Mouse (Mus musculus) adrenal gland, postnatal 10 days (tissue): ENCODE measurements around the gene Wasf3. TPM values are rescaled to one million over a fixed set of nuclear protein-coding genes. Genes with fewer than 3 reads are reported as not detected.
"Not testable (repeated sequence)": the region's sequence is repeated elsewhere in the genome, so short reads cannot be mapped to it uniquely, and the experiment has no call there.

Experiments used
- DNase-seq: peaks from one replicate; pipeline ENCODE4 v3.0.0; 2021; ENCODE audit warnings: mixed read lengths
- total RNA-seq, 2 experiments: library from RNA; stranded (reverse); gene quantifications; 2 replicates each; pipeline ENCODE4 v1.2.3; 2021

The Wasf3 gene
- total RNA-seq, 2 experiments from 2014 or later: 13.8 to 14.0 TPM

DNA sequence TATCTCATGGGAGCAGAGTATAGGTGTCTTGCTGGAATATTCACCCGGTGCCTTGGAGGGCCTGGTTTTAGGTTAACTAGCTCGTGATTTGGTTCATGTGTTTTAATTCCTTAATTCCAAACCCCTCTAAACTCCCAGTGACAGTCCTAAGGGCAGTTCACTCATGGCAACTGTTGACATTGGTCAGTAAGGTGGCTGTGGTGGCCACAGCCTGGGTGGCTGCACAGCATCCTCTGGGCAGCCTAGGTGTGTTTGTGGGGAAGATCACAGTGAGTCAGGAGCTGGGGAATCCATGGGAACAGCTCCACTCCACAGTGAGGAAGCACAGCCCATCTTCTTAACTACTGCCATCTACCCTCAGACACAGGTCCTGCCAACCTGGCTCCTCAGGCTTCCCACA lies 61.8 kb downstream of the Wasf3 start:
- DNase-seq: no peak

GRCm38 (mm10) chr5:146451592-146452254 lies 66.9 kb downstream of the Wasf3 start:
- no peak for DNase-seq

DNA sequence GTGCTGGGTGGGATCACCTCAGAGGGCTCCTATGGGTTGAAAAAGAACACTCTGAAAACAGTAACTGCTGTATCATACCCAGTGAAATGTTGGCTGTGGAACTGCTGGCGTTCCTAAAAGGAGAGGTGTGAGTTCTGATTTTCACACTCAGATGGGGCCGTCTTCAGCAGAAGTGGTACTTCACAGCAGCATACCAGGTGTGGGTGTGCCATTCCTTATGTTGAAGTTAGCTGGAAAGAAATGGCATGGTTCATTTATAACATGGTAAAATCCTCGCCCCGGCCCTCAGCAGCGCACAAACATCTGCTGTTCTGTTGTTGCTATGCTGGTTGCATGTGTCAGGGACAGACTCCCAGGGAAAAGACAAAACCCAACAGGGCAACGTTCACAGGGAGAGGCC lies 68.8 kb downstream of the Wasf3 start:
- DNase-seq: no peak

DNA sequence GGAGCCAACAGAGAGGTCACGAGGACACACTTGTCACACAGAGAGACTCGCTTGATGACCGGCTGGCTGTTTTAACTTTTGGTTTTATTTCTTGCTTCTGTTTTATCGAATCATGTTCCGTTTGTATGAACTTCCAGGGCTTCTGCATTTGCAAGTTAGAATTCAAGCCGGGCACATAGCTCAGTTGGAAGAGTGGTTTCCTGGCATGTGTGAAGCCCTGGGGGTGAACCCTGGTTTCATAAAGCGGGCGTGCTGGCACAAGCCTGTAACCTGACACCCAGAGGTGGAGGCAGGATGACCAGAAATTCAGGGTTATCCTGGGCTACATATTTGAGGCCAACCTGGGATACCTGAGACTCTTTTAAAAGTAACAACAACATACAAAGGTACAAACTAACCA lies 76.8 kb downstream of the Wasf3 start:
- DNase-seq: peak; percentile 13

- no peak for DNase-seq
Observed at GRCm38 (mm10) chr5:146466663-146467062, 81.9 kb downstream of the Wasf3 start.

GRCm38 (mm10) chr5:146468311-146468710 lies 83.5 kb downstream of the Wasf3 start:
- DNase-seq: no peak

- DNase-seq: no peak
Observed at GRCm38 (mm10) chr5:146470821-146471220, 86.0 kb downstream of the Wasf3 start.

GRCm38 (mm10) chr5:146471311-146471710 lies 86.5 kb downstream of the Wasf3 start:
- no peak for DNase-seq

- DNase-seq: peak; percentile 57
Observed at GRCm38 (mm10) chr5:146471821-146472220, 87.0 kb downstream of the Wasf3 start.

GRCm38 (mm10) chr5:146479564-146479963 lies 94.8 kb downstream of the Wasf3 start:
- DNase-seq: peak; percentile 47

GRCm38 (mm10) chr5:146481665-146482064 lies 96.9 kb downstream of the Wasf3 start, which contains the start of gene Gm6408:
Gm6408 (plus strand) TSS chr5:146481965.
- not testable (repeated sequence) for DNase-seq

GRCm38 (mm10) chr5:146488959-146489358 lies 104.2 kb downstream of the Wasf3 start:
- DNase-seq: peak; percentile 44

GRCm38 (mm10) chr5:146491063-146491462 lies 106.3 kb downstream of the Wasf3 start, which contains the start of gene Gm6370:
Gm6370 (plus strand) TSS chr5:146491363.
- not testable (repeated sequence) for DNase-seq

DNA sequence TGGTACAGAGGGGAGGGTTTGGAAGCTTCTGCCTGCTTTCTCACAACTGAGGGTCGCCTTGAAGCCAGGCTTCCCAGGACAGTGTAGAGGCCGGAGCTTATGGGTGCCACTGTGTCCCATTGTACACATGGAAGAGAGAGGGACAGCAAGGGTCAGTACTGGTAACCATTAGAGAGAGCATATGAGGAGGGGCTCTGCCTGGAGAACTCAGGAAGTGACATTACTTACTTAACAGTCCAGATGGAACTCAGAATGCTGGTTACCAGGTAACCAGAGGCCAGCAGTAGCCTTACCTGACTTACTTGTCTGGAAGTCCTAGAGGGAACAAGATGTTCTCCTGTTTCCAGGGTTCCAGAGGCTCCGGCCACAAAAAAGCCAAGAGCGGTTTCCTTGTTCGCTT lies 117.3 kb downstream of the Wasf3 start, which contains the start of gene 4930449I24Rik:
Gene 4930449I24Rik, plus strand, starts transcription at position 301 of the 400 bp plus-strand sequence.
- not testable (repeated sequence) for DNase-seq

- not testable (repeated sequence) for DNase-seq
Observed at GRCm38 (mm10) chr5:146513823-146514222, 129.0 kb downstream of the Wasf3 start, which contains the start of gene Gm3402. Gm3402 (plus strand) TSS chr5:146514123.

Other genes starting within 250 kb of the Wasf3 start
- not detected for gene Gm5565, start 224.4 kb upstream of the Wasf3 start, total RNA-seq
- gene Gm6309, start 214.3 kb upstream of the Wasf3 start, total RNA-seq: not detected
- gene 1700001J03Rik, start 199.7 kb upstream of the Wasf3 start, total RNA-seq: 1 to 10 TPM in 1 of 2 experiments, under 1 TPM in 1; 0.48 to 1.6 TPM
- gene Rnf6, start 163.4 kb upstream of the Wasf3 start, total RNA-seq: 10 to 100 TPM; 48.6 to 49.4 TPM
- 10 to 100 TPM; 48.6 to 62.1 TPM for gene Cdk8, start 153.8 kb upstream of the Wasf3 start, total RNA-seq
- not detected for gene Gm6408, start 97.0 kb downstream of the Wasf3 start, total RNA-seq
- under 1 TPM in 1 of 2 experiments, not detected in 1; 0.33 TPM for gene Gm6370, start 106.4 kb downstream of the Wasf3 start, total RNA-seq
- not detected for gene 4930449I24Rik, start 117.4 kb downstream of the Wasf3 start, total RNA-seq
- not detected for gene Gm3402, start 129.1 kb downstream of the Wasf3 start, total RNA-seq
- not detected for gene Gm3404, start 140.8 kb downstream of the Wasf3 start, total RNA-seq
- gene Gm3409, start 152.7 kb downstream of the Wasf3 start, total RNA-seq: not detected
- gene Gm3415, start 171.2 kb downstream of the Wasf3 start, total RNA-seq: not detected
- gene Gpr12, start 200.3 kb downstream of the Wasf3 start, total RNA-seq: under 1 TPM; 0.15 to 0.21 TPM